Mouse (Mus musculus) mesoderm, embryonic 11.5 days (tissue): ENCODE measurements at regions not wholly inside any gene's neighbourhood (a gene's known extent, or its start where the extent isn't known, plus 50 kb on each side); places are given as distances from the start of the nearest gene placed in this dataset.
"Not testable (repeated sequence)": the region's sequence is repeated elsewhere in the genome, so short reads cannot be mapped to it uniquely, and the experiment has no call there.

ENCODE experiments used
- DNase-seq: peaks from one replicate; pipeline ENCODE4 v3.0.0-alpha.2; 2012; ENCODE audit warnings: low read depth, low spot score

- DNase-seq: no peak
These were observed 326.0 kb upstream of the Snx7 start for GRCm38 (mm10) chr3:118194754-118195153.

DNA sequence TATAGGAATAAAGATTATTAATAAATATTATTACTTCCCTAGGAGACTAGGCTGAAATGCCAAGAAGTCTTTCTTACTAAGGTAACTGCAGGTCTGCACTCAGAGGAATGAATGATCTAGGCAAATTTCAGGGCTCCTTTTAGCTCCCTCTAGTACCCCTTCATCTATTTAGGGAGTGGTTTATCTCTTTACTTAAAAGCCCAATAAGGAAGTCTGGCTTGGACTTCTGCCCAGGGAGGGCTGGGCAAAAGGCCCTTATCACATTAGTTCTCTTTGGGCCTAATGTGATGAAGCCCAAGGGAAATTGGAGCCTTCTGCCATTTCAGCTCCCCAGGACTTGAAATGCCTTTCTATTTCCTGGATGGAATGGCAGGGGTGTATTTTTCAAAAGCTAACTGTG is 320.6 kb upstream of the Snx7 start:
- no peak for DNase-seq

GRCm38 (mm10) chr3:118177446-118177845 is 308.7 kb upstream of the Snx7 start:
- no peak for DNase-seq

DNA sequence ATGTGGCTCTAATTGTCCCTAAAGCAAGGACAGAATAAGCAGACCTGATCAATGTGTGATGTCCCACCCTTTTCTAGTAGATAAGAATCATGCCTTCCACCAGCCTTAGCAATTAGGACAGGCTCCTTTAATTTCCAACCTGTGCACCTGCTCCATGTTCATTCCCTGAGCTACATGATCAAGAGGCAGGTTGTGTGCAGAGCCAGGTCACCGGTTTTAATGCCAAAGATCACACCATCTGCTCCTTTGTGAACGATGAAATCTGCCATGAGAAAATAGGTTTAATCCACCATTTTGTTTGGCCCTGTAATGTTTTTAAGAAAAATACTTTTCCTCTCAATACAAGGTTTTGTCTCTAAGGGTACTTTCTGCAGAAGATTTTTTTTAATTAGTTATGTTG is 294.2 kb upstream of the Snx7 start:
- no peak for DNase-seq

- DNase-seq: no peak
These were observed 276.1 kb upstream of the Snx7 start for GRCm38 (mm10) chr3:118144788-118145187.

- DNase-seq: no peak
These were observed 273.0 kb upstream of the Snx7 start for GRCm38 (mm10) chr3:118141731-118142130.

DNA sequence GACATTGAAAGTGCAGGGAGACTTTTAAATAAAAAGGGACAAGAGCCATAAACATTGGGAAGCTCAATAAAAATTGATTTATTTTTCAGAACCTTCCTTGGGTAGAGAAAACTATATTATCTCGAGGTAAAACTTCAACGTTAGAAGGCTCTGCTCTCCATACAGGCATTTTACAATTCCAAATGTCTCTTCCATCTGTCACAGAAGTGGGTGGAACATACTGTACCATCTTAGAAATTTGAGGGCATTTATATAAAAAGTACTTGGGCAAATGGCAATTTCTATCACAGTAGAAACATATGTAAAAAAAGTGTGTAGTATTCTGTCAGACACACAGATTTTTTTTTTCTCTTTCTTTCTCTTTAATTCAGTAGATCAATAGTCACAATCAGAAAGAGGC is 271.4 kb upstream of the Snx7 start:
- no peak for DNase-seq

- not testable (repeated sequence) for DNase-seq
These were observed 259.6 kb upstream of the Snx7 start for GRCm38 (mm10) chr3:118128349-118128748.

GRCm38 (mm10) chr3:118102635-118103034 is 233.9 kb upstream of the Snx7 start:
- DNase-seq: no peak

DNA sequence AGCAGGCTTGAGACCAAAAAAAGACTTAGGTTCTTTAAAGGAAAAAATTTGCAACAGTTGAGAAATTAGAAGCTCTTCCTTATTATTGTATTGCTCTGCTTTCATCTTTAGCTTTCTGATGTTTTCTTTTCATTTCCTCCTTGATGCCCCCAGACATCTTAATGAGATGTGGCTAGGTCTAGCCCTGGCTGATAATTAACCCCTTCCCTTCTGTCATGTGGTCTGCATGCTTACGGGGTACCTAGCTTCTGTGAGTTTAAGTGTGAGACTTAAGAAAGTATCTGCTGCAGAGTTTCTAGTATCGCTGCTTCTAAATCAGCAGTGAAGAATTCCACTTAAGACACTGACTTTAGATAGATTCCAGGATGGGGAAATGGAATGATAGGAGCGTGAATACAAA is 215.8 kb upstream of the Snx7 start:
- no peak for DNase-seq

GRCm38 (mm10) chr3:118072363-118072762 is 203.6 kb upstream of the Snx7 start:
- DNase-seq: no peak

GRCm38 (mm10) chr3:118070129-118070528 is 201.4 kb upstream of the Snx7 start:
- DNase-seq: no peak

DNA sequence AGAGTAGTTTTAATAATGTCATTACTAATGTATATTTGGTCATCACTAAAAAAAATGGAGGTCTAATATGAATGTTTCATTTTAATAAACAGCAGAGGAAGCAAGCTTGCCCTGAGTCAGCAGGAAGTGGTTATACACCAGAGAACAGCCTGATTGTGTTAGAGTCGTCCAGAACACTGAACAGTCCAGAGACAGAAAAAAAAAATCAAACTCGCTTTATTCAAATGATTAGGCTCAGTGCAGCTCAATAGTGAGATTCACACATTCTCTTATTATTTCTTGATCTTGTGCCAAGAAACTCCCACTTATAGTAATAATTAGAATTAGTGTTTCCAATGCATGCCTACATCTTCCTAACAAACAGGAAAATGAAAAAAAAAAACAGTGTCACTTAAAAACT is 194.9 kb upstream of the Snx7 start:
- no peak for DNase-seq

- no peak for DNase-seq
These were observed 193.8 kb upstream of the Snx7 start for GRCm38 (mm10) chr3:118062569-118062968.

DNA sequence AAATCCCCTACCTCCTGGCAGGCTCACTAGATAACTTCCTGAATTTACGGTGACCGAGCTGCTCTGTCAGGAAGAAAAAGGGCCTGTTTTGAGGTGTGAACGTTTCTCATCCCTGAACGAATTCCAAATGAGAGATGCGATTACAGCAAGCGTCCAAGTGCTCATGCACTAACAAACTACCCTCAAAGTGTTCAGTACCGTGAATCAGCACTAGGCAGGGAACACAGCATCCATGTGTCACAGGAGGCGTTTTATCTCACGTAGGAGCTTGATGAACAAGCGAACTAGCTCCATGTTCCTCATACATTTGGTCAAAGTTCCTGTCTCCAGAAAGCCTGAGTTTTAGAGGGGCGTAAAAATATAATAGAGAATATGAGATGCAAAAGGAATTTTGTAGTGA is 178.3 kb upstream of the Snx7 start:
- DNase-seq: no peak

GRCm38 (mm10) chr3:118046536-118046935 is 177.8 kb upstream of the Snx7 start:
- DNase-seq: no peak

DNA sequence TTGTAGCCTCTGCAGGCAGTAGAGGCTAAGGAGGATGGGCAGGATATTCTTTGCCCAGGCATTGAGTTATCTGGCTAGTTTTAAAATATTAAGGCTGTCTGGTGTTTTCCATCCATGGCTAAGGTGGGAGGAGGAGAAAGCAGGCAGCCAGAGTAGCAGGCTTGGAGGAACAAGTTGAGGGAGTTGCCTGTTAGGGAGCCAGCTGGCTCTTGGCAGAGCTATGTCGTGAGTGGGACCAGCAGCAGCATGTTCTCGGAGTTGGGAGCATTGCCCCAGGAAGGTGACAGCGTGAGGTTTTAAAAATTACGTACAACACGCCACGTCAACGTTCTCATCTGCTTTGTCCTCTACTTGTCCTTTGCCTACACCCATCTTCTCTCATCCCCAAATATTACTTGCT is 167.8 kb upstream of the Snx7 start:
- no peak for DNase-seq

DNA sequence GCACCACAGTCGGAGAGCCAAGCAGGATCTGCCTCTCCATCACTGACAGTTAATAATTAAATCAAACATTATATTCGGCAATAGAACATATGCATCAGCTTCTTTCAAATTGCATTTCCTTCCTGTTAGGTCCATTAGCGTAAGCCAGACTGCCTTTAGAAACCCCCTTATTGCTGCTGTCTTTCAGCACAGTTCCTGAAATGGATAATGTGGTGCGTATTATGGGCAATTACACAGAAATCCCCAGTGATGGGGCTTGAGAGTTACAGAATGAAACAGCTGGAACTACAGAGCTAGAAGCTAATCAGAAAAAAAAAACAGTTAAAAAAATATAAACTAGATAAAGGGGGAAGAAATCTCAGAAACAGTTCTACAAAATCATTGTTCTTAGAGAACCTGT is 126.7 kb upstream of the Snx7 start:
- no peak for DNase-seq

DNA sequence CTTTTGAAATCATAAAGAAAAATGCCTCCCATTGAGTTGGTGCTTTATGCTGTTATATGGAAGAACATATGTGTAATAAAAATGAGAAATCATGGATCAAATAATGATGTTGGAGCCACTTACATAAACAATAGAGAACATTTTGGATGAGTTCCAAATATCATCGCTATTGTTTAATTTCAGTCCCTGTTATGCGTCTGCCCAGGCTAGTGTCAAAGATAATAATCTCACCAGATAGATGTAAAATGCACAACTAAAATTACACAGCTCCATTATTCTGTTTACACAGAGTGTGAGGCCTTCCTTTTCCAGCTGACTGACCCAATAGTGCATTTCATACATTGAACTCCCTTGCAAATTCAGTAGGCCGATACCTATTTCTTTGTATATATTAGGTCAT is 125.4 kb upstream of the Snx7 start:
- DNase-seq: no peak

DNA sequence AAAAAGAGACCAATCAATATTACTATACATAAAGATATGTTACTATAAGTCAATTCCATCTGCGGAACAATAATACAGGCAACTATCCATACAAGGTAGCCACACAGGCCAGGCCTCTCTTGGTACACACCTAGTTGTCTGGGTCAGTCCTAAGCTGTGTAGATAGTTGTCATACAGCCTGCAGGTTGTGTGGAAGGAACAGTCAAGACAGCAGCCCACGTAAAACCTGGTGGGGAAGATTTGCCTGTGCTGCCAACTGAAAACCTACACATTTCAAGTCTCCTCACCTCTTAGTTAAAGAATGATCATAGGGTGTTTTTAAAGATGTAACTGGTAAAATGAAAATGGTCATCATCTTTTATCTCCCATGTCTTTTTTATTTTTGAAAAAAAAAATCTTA is 121.8 kb upstream of the Snx7 start:
- DNase-seq: no peak

DNA sequence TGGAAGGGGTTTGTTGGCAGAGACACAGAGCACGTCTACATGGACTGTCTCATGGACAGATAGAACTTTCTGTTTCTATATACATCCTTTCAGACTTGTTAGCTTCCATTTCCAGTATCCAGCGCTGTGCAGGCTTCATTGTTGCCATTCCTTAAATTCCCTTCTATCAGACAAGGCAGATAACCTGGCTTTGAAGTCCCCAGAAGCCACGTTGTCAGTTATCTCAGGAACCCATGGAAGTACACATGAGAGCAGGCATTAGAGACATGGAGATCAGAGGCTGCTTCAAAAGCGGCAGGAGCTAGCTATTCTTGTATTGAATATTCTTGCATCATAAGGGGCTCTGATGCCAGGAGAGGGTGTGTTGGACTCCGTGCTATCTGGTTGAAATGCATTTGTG is 119.7 kb upstream of the Snx7 start:
- DNase-seq: no peak

DNA sequence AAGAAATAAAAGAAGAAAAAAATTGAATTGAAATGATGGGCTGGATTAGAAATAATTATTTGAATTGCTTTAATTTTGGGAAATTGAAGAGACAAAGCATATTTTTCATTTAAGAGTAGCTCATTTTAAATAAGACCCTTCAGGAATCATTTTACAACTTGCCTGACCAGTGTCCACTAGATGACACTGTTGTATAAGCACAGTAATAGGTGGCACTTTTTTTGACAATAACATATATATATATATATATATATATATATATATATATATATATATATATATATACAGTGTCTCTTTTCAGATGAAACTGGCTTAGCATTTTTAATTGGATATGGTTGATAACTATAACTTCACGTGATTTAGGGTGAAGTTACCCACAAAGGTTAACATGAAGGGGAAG is 106.9 kb upstream of the Snx7 start:
- DNase-seq: peak; percentile 16

- DNase-seq: no peak
These were observed 100.1 kb upstream of the Snx7 start for GRCm38 (mm10) chr3:117968805-117969204.

GRCm38 (mm10) chr3:117938426-117938825 is 69.7 kb upstream of the Snx7 start:
- DNase-seq: no peak

DNA sequence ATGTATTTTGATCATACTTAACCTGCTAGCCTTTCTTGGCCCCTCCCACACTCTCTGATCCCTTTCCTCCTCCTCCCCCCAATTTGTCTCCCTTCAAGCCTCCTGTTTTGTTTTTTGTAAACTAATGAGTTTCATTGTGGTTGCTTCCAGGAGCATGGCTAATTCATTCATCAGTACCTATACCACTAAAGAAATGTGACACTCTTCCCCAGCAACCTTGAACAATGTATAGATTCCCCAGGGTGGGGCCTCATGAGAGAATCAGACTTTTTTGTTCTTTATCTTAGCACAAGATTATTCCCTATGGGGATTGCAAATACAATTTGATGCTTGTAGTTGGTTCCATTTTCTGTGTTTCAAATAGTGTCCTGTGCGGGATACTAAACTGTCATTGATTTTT is 58.8 kb upstream of the Snx7 start:
- DNase-seq: no peak
